In genomic region chr10:45066931-45067308, GRCm38 (mm10) we compare ENCODE assay signal across 8 mouse cellular contexts. TPM values are rescaled to one million over a fixed set of nuclear protein-coding genes. Genes with fewer than 3 reads are reported as not detected.
A peak's percentile ranks its signal among the peaks of the same experiment; 100 is the strongest.
DNase-seq lines count a peak whose midpoint lies in the region; ATAC-seq and TF ChIP-seq lines count a peak whose summit lies in the region.

TSS of gene Prep (plus strand) at chr10:45067203.

- H3K36me3 ChIP-seq in lung, postnatal 0 days (ENCODE audit: insufficient read depth, low read length) = no peaks in the 10 kb centered on the region

- no peaks in the 10 kb centered on the region for H3K9me3 ChIP-seq in lung, postnatal 0 days (ENCODE audit: low read length)

- ATAC-seq in hematopoietic stem cell, adult 5-6 weeks (replicated peaks in 1 of 2; ENCODE audit: insufficient read depth in 1 of 2, low FRiP score in 2 of 2, low TSS enrichment in 1 of 2, low read depth in 1 of 2, poor library complexity in 2 of 2, severe bottlenecking in 2 of 2) = peak; percentile 86 to 89
- ATAC-seq in lung, postnatal 0 days = peak; percentile 97

- no peaks in the 10 kb centered on the region for H3K27me3 ChIP-seq in lung, postnatal 0 days (replicated peaks; ENCODE audit: insufficient read depth, low read length)

- H3K9ac ChIP-seq in lung, postnatal 0 days (replicated peaks; ENCODE audit: low read depth) = peak within 1 kb of the TSS; percentile 87

- H3K4me1 ChIP-seq in lung, postnatal 0 days (ENCODE audit: insufficient read depth, low read depth, low read length) = peaks cover 11% of the 10 kb centered on the region

- DNase-seq in Muller cell, postnatal 12 days (ENCODE audit: inconsistent ontology term) = peak; percentile 96
- peak; percentile 90 for DNase-seq in cerebellum, adult 8-10 months
- DNase-seq in forelimb bud, embryonic 11.5 days (ENCODE audit: low read depth, low spot score) = peak; percentile 86
- DNase-seq in layer of hippocampus, postnatal 10 days (ENCODE audit: low spot score in 2 of 2) = peak; percentile 85 to 93
- DNase-seq in lung, postnatal 0 days (ENCODE audit: low spot score) = peak; percentile 96
- DNase-seq in ovary, postnatal 10 days (ENCODE audit: low spot score) = peak; percentile 87
- peak; percentile 87 for DNase-seq in thymus, postnatal 0 days (ENCODE audit: low spot score)

- H3K4me2 ChIP-seq in lung, postnatal 0 days (replicated peaks; ENCODE audit: low read depth, low read length) = peak within 1 kb of the TSS; percentile 87

- peak; percentile 66 for TF ChIP-seq CTCF in lung, postnatal 0 days (IDR thresholded peaks at IDR 0.05)

- WGBS in lung, postnatal 0 days = under 1% methylated on average over 31 of the region's 57 CpGs

- H3K4me3 ChIP-seq in lung, postnatal 0 days (ENCODE audit: low read depth, low read length) = peak within 1 kb of the TSS; percentile 96

- TF ChIP-seq EP300 in lung, postnatal 0 days (IDR thresholded peaks at IDR 0.05) = no peak

- H3K27ac ChIP-seq in lung, postnatal 0 days (ENCODE audit: low read length) = peak within 1 kb of the TSS; percentile 90

RNA-seq across cellular contexts. Expression of gene Prep, which starts in this region (rescaled TPM):
- 12.1 and 13.6 TPM in 2 replicates for total RNA-seq in hematopoietic stem cell, adult 5-6 weeks (2017)
- total RNA-seq in layer of hippocampus, postnatal 10 days (2021) = 10 to 100 TPM; 16.9 to 19.5 TPM
- 20.1 and 22.6 TPM in 2 replicates for polyA plus RNA-seq in lung, postnatal 0 days (2015; fragmentation: Nextera tagmentation; extraction: Ambion mirVana)
- polyA plus RNA-seq in thymus, postnatal 0 days (2015; fragmentation: Nextera tagmentation; extraction: Ambion mirVana) = 18.1 and 18.7 TPM in 2 replicates

Comparison
In these comparisons a context has a peak if more than half of its experiments do, and no peak if none do; other contexts are left out.
1. Peak in every context shown above with its lines: DNase-seq, ATAC-seq, H3K4me3 ChIP-seq and H3K27ac ChIP-seq.